Mouse (Mus musculus) liver, embryonic 11.5 days (tissue): ENCODE results near the gene Ccdc158. TPM values are rescaled to one million over a fixed set of nuclear protein-coding genes. Genes with fewer than 3 reads are reported as not detected.

ENCODE experiments used
- ATAC-seq: fragments of 200-750 bp; cut with Nextera tagmentation; replicated peaks from 2 replicates; pipeline ENCODE4 v1.8.0; 2017; ENCODE audit warnings: moderate number of reproducible peaks, mild to moderate bottlenecking, moderate TSS enrichment, moderate library complexity; ENCODE audit not compliant: low FRiP score
- DNase-seq: peaks from one replicate; pipeline ENCODE4 v3.0.0-alpha.2; 2017; ENCODE audit warnings: low spot score
- H3K27ac ChIP-seq: fragments of 300-500 bp; sonication (generic); 2 replicates; pipeline ENCODE4 v1.5.1; 2014; ENCODE audit warnings: mild to moderate bottlenecking, low read depth, low read length, control low read depth
- H3K27me3 ChIP-seq: fragments of 300-500 bp; sonication (generic); replicated peaks from 2 replicates; pipeline ENCODE4 v1.6.1; 2014; ENCODE audit warnings: low read length, mixed read lengths; ENCODE audit not compliant: control insufficient read depth, insufficient read depth
- H3K36me3 ChIP-seq: fragments of 300-500 bp; sonication (generic); 2 replicates; pipeline ENCODE4 v1.6.1; 2014; ENCODE audit warnings: mild to moderate bottlenecking, low read length, moderate library complexity, mixed read lengths; ENCODE audit not compliant: control insufficient read depth, insufficient read depth
- H3K4me1 ChIP-seq: fragments of 300-500 bp; sonication (generic); replicated peaks from 2 replicates; pipeline ENCODE4 v1.6.1; 2014; ENCODE audit warnings: low read length, mixed read lengths; ENCODE audit not compliant: control insufficient read depth, insufficient read depth
- H3K4me2 ChIP-seq: fragments of 300-500 bp; sonication (generic); 2 replicates; pipeline ENCODE4 v1.6.1; 2014; ENCODE audit warnings: mild to moderate bottlenecking, control low read depth, moderate library complexity
- H3K4me3 ChIP-seq: fragments of 300-500 bp; sonication (generic); 2 replicates; pipeline ENCODE4 v1.5.1; 2014; ENCODE audit warnings: low read depth, low read length, control low read depth
- H3K9ac ChIP-seq: fragments of 300-500 bp; sonication (generic); 2 replicates; pipeline ENCODE4 v1.6.1; 2014; ENCODE audit warnings: low read depth, low read length, control low read depth
- H3K9me3 ChIP-seq: fragments of 300-500 bp; sonication (generic); 2 replicates; pipeline ENCODE4 v1.6.1; 2016; ENCODE audit warnings: low read length, inconsistent platforms, mixed read lengths; ENCODE audit not compliant: control insufficient read depth
- WGBS: fragments of 180-500 bp; shearing (Covaris S2); extraction: QIAGEN DNeasy Blood & Tissue Kit; methylation state at CpG from one replicate; pipeline ENCODE4 v1.1.7; 2014; 5-methylcytosine and 5-hydroxymethylcytosine counted together
- polyA plus RNA-seq: library from polyadenylated mRNA; unstranded; fragments of >200 nt; fragmentation: Nextera tagmentation; extraction: Ambion mirVana; gene quantifications from 2 replicates; pipeline ENCODE4 v1.2.1, GENCODE M21; 2014

The Ccdc158 gene
- polyA plus RNA-seq = 0.47 and 0.62 TPM in 2 replicates

DNA sequence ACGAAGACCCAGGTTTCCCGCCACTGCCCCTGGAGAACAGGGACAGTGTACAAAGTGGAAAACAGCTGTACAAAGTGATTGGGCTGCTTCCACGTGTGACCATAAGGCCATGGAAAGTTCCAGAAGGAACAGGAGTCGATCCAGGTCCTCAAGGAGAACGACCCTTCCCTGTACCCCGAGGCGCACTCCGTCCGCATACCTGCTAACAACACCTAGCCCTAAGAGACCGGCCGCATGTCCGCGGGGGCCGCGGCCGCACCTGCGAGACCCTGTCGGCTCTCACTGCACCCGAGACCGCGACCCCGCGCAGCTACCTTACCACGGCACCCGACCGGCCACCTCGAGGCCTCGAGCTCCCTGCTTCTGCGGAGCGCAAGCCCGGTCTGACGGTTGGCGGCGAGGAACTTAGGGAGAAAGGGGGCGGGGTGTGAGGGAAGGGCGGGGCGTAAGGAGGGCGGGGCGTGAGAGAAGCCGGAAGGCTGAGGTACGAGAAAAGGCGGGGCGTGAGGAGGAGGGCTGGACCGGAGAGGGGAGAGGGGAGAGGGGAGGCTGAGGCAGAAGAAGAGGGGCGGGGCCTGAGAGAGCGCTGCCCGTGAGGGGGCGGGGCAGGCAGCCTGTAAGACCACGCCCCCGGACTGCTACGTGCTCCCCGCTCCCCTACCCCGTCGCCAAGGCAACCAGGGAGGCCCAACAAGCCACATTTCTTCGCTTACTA is at the start of gene Ccdc158:
Gene Ccdc158, minus strand, starts transcription at position 413 of the 715 bp plus-strand sequence.
- H3K9ac ChIP-seq = no peak within 1 kb of the TSS
- no peaks in the 10 kb centered on the region; the same call in 1 of the 2 replicates for H3K27me3 ChIP-seq
- no peaks in the 10 kb centered on the region for H3K9me3 ChIP-seq
- no peaks in the 10 kb centered on the region; the same call in 1 of the 2 replicates for H3K4me1 ChIP-seq
- H3K36me3 ChIP-seq = no peaks in the 10 kb centered on the region
- H3K4me3 ChIP-seq = peak within 1 kb of the TSS; percentile 42
- no peak within 1 kb of the TSS for H3K27ac ChIP-seq
- WGBS = 13% methylated on average over 50 of the region's 55 CpGs
- DNase-seq = peak; percentile 84
- H3K4me2 ChIP-seq = peak within 1 kb of the TSS; percentile 66
- peak; percentile 93 for ATAC-seq

GRCm38 (mm10) chr5:92721610-92722009 is 46.5 kb upstream of the Ccdc158 start:
- no peak overlapping the region for H3K9ac ChIP-seq
- ATAC-seq (no peak), DNase-seq (no peak)
- H3K27me3 ChIP-seq = no peaks in the 10 kb centered on the region
- no peaks in the 10 kb centered on the region for H3K36me3 ChIP-seq
- no peak overlapping the region for H3K4me3 ChIP-seq
- 85% methylated on average over 8 of the region's 8 CpGs for WGBS
- H3K4me2 ChIP-seq = no peak overlapping the region
- no peaks in the 10 kb centered on the region for H3K9me3 ChIP-seq
- no peak overlapping the region for H3K27ac ChIP-seq
- H3K4me1 ChIP-seq = no peaks in the 10 kb centered on the region

- Histone ChIP-seq H3K4me3 (no peak overlapping the region), H3K9ac (no peak overlapping the region), H3K4me1 (no peaks in the 10 kb centered on the region), H3K9me3 (no peaks in the 10 kb centered on the region), H3K36me3 (no peaks in the 10 kb centered on the region), H3K4me2 (no peak overlapping the region), H3K27ac (no peak overlapping the region), H3K27me3 (no peaks in the 10 kb centered on the region)
- ATAC-seq = no peak
- WGBS = 84% methylated on average over 3 of the region's 3 CpGs
- no peak for DNase-seq
Measured at GRCm38 (mm10) chr5:92718856-92719255, 43.8 kb upstream of the Ccdc158 start.

- Histone ChIP-seq H3K9ac (no peak overlapping the region), H3K27ac (no peak overlapping the region), H3K4me1 (no peaks in the 10 kb centered on the region), H3K9me3 (no peaks in the 10 kb centered on the region), H3K36me3 (no peaks in the 10 kb centered on the region), H3K27me3 (no peaks in the 10 kb centered on the region), H3K4me3 (no peak overlapping the region), H3K4me2 (no peak overlapping the region)
- DNase-seq (no peak), ATAC-seq (no peak)
- 57% methylated on average over 3 of the region's 3 CpGs for WGBS
Measured at GRCm38 (mm10) chr5:92717666-92718360, 42.7 kb upstream of the Ccdc158 start.

GRCm38 (mm10) chr5:92715890-92716289 is 40.8 kb upstream of the Ccdc158 start:
- Histone ChIP-seq H3K27me3 (no peaks in the 10 kb centered on the region), H3K4me1 (no peaks in the 10 kb centered on the region), H3K4me2 (no peak overlapping the region), H3K27ac (no peak overlapping the region), H3K9ac (no peak overlapping the region), H3K36me3 (no peaks in the 10 kb centered on the region), H3K9me3 (no peaks in the 10 kb centered on the region), H3K4me3 (no peak overlapping the region)
- no peak for DNase-seq
- no peak for ATAC-seq
- WGBS = 63% methylated on average over 2 of the region's 2 CpGs

DNA sequence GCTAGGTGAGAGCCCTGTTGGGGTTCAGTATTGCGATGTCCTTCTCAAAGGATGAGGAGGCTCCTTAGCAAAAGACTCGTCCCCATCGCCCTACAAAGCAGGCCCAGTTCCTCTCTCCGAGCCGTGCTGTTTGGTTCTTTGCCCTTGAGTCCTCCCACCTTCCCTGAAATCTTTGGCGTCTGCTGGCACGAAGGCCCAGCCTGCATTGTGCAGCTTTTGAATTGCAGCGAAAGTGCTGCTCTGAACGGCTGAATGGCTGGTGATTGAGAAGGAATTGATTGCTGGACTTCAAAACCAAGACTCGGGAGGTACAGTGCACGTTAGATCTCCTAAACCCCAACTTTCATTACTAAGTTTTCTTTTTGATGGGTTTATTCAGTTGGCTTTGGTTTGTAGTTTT is 40.2 kb upstream of the Ccdc158 start:
- DNase-seq (no peak), ATAC-seq (no peak)
- no peaks in the 10 kb centered on the region for H3K9me3 ChIP-seq
- WGBS = 77% methylated on average over 11 of the region's 11 CpGs
- no peaks in the 10 kb centered on the region for H3K4me1 ChIP-seq
- H3K4me2 ChIP-seq = no peak overlapping the region
- no peaks in the 10 kb centered on the region for H3K36me3 ChIP-seq
- no peaks in the 10 kb centered on the region for H3K27me3 ChIP-seq
- no peak overlapping the region for H3K27ac ChIP-seq
- H3K4me3 ChIP-seq = no peak overlapping the region
- no peak overlapping the region for H3K9ac ChIP-seq

DNA sequence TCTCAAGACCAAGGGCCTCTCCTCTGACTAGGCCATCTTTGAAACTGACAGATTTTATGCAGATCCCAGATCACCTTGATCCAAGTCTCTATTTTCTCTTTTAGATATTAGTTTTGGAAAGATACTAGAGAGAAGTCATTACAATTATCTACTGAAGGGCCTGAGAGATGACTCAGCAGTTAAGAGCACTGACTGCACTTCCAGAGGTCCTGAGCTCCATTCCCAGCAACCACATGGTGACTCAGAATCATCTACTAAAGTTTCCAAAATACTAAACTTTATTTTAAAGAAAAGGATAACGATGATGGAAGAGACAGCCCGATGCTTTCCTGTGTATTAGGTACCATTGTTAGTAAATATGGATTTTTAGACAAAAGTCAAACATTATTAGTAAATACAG is 39.8 kb upstream of the Ccdc158 start:
- Histone ChIP-seq H3K4me2 (no peak overlapping the region), H3K9ac (no peak overlapping the region), H3K9me3 (no peaks in the 10 kb centered on the region), H3K4me3 (no peak overlapping the region), H3K4me1 (no peaks in the 10 kb centered on the region), H3K36me3 (no peaks in the 10 kb centered on the region), H3K27me3 (no peaks in the 10 kb centered on the region), H3K27ac (no peak overlapping the region)
- DNase-seq (no peak), ATAC-seq (no peak)
- 95% methylated on average over 2 of the region's 2 CpGs for WGBS

DNA sequence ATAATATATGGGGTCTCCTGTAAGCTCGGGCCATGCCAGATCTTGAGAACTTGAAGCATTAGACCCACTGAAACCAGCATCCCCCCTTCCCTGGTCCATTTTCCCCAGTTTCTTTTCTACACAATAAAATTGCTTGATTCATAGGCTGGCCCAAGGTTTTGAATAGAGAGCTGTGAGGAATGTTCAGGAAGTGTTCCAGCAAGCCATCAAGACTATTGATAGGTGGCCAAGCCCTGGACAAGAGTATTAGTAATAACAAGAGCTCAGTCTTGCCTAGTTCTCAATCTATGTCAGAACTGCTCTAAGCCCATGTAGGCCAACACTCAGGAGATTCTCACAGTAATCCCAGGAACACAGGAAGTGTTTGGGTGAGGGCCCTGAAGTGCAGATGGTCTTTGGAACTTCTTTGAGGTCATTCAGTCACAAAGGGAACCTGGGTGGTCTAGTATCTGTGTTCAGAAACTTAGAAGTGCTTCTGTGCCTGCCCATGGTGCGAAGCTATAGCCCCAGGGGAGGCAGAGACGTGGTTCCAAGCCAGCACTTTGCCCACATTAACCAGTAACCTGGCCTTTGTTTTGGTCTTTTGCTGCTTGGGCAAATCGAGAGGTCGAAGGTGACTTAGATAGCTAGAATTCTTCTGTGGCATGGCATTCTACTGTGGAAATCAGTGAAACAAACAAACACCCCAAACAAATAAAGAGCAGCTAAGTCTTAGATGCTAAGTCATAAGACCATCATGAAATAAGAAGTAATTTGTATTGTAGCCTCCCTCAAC is 37.7 kb upstream of the Ccdc158 start:
- H3K4me3 ChIP-seq = no peak overlapping the region
- H3K4me1 ChIP-seq = no peaks in the 10 kb centered on the region
- 78% methylated on average over 5 of the region's 5 CpGs for WGBS
- no peak for DNase-seq
- no peak overlapping the region for H3K4me2 ChIP-seq
- H3K9ac ChIP-seq = no peak overlapping the region
- ATAC-seq = no peak
- H3K27ac ChIP-seq = no peak overlapping the region
- H3K9me3 ChIP-seq = no peaks in the 10 kb centered on the region
- H3K27me3 ChIP-seq = no peaks in the 10 kb centered on the region
- H3K36me3 ChIP-seq = no peaks in the 10 kb centered on the region
